Mouse (Mus musculus): Measurements from ENCODE around the gene Prtg.

The Prtg gene

GRCm38 (mm10) chr9:72812091-72812490, 5.4 kb downstream of the Prtg start:
- no peak for DNase-seq

DNA sequence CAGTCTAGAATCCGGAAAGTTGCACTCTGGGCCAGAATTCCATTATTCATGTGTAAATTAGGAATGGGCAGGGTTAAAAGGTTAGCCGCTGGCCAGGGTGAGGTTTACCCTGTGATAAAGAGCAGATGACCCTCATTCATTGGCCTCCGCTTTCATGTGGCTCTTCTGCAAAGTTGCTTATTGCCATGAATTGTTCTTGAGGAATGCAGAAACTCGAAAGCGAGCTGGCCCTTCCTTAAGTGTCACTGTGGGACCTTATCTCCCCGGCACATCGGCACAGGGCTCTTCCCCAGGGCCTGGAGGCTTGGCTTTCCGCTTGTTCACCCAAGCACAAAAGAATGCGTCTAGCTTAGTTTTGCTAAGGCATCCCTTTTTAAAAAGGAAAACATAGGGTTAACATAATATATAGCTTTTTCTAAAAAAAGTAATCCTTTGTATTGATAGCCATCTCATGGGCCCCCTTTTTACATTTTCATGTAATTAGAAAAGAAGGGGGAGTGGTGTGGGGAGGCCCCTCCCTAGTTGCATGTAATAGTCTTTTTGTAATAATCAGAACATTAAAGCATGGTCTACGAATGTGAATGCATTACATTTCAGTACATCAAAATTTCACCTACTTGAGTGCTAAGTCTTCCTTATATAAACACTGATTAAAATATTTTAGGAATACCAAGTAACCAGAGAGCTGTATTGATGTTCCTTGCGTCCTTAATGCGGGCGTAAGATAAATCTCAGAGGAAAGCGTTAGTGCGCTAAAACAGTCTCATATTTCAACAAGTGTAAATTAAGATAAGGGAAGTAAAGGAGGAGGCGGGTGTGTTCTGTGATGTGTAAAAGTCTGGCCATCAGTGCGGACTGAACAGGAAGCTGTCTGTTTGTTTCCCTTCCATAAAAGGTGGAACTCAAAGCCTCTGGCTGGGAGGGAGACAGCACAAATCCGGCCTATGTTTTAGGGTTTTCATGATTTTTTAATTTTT, 6.2 kb downstream of the Prtg start:
- no peak for DNase-seq

DNA sequence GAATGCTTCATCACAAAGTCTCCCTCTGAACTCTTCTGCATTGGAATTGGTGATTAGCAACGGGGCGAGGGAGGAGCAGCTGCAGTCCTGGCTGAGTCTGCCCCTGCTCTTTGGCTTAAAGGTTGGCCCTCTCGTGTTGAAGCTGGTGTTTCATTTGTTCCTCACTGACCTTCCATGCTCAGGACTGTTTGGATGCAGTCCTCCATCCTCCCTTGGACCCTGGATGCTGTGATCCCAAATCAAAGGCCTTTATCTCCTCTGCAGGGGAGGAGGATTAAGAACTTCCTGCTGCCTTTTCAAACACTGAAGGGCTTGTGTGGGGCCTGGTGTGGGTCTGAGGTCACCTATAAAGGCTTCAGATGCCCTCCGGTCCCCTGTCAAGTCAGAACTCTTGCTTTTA, 18.8 kb downstream of the Prtg start:
- DNase-seq = no peak

DNA sequence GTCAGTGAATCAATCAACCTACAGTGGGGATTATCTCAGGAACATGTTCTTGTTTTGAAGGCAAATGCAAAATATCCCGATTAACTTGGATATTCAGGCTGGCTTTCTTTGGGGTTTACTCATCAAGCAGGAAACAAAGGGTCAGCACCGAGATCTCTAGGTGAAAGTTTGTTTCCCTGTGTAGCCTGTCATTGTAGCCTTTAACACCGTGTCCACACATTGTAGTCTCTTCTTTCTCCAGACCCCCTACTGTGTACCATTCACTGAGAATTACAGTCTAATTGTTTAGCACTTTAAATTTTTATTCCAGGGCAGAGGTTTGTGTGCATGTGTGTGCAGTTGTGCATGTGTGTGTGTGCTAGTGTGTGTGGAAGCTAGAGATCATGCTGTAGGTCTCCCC, 19.3 kb downstream of the Prtg start:
- DNase-seq = no peak

- DNase-seq = no peak
Measured at GRCm38 (mm10) chr9:72828616-72829257, 22.1 kb downstream of the Prtg start.

- no peak for DNase-seq
Measured at GRCm38 (mm10) chr9:72833992-72834696, 27.5 kb downstream of the Prtg start.

GRCm38 (mm10) chr9:72835007-72835406, 28.3 kb downstream of the Prtg start:
- DNase-seq = no peak

GRCm38 (mm10) chr9:72836708-72837495, 30.2 kb downstream of the Prtg start:
- DNase-seq = no peak

- no peak for DNase-seq
Measured at GRCm38 (mm10) chr9:72837598-72838160, 31.0 kb downstream of the Prtg start.

DNA sequence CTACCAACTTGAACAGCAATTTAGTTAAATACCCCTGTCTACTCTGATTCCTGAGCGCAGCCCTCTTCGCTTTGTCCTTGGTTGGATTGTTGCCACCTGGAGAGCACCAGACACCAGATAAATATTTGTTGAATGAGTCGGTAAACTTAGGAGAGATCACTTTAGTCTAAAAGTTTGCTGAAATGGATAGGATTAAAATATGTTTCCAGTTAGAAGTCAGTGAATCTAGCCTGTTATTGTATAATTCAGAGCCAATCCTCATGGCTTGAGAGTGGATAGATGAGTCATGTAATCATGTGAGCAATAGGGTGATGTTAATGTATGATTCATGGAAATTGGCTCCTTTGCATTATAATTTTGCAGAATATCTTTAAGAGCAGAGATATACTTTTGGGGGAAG, 31.6 kb downstream of the Prtg start:
- DNase-seq = no peak

GRCm38 (mm10) chr9:72839346-72839990, 32.8 kb downstream of the Prtg start:
- DNase-seq = no peak

DNA sequence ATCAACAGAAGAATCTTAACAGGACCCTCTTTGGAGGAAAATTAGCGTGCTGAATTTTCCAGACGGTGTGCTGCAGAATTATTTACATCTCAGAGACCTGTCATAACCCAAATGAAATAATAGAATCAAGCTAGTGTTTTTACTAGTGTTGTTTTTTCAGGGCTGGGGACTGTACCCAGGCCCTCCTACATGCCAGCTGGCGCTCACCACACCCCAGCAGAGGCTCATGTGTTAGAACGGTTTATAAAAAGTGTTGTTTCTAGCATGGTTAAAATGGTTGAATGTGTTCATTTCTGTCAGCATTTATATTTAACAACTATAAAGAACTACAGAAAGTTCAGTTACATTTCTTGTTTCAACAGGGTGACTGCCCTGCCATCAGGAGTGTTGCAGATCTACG, 37.8 kb downstream of the Prtg start:
- no peak for DNase-seq

DNA sequence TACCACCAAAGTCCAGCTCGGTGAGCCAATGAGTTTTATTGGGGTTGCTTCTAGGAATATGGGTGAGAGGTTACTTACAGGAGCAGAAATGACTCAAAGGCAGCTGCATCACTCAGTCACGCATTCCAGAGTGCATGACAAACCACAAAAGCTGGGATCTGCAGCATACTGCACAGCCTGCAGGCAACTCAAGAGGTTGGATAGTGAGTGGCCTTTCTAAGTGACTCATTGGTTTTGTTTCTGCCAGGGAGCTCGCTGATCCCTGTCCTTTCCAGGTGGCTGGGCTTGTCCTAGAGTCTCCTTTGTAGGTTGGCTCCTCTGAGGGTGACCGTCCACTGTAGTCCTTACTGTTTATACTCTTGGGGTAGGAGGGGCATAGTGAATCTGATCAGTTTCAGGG, 39.5 kb downstream of the Prtg start:
- no peak for DNase-seq

- no peak for DNase-seq
Measured at GRCm38 (mm10) chr9:72851541-72851940, 44.9 kb downstream of the Prtg start.

GRCm38 (mm10) chr9:72851979-72852378, 45.3 kb downstream of the Prtg start:
- DNase-seq = no peak

DNA sequence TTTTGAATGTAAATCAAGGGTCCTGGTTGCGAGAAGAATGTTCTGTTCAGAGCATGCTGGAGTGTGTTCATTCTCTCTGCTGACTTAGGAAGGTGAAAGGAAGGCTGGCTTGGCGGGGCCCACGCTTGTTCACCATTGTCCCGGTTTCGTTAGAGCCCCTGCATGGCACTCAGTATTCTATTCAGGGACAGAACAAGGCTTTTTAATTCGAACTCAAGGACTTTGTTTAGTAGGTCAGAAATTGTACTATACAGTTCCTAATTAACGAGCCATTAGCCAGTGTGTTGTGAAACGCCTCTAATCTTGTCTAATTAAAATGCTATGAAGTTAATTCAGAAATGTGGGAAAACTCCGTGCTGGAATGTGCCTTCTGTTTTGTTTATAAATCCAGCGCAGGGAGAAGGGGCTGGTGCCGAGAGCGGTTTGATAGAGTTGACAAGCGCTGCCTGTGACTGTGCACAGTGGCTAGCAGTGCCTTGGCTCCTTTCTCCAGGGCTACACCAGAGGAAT, 47.1 kb downstream of the Prtg start:
- DNase-seq = no peak

- DNase-seq = no peak
Measured at GRCm38 (mm10) chr9:72856721-72857120, 50.0 kb downstream of the Prtg start.

DNA sequence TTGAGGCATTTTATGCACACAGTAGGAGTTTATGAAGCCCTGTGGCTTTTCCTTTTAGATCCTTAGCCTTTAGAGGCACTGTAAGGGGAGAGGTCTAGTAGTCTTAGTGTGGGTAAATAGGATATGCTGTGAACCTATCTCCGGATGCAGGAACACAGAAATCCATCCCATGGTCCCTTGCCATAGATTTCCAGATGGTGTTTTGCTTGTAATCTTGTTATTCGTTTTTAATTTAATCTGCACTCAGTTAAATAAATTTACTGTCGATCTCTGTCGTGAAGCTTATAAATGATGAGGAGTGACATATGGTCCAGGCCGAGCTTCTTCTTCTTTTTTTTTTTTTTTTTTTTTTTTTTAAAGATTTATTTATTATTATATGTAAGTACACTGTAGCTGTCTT, 54.1 kb downstream of the Prtg start:
- no peak for DNase-seq

GRCm38 (mm10) chr9:72861235-72861634, 54.6 kb downstream of the Prtg start:
- no peak for DNase-seq

DNA sequence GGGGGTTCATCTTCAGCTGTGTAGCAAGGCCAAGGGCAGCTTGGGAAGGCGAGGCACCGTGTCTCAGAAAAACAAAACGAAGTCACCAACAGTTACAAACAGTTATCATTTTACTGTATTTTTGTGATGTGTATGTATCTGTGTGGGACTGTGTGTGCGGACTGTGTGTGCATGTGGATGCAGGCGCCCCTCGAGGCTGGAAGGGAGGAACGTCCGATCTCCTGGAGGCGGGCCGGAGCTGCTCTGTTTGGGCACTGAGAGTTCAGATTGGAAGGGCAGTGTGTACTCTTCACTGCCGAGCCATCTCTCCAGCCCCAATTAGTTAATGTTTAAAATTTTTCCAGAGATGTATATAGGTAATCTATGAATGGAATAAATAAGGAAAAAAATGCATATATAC, 55.5 kb downstream of the Prtg start:
- no peak for DNase-seq

GRCm38 (mm10) chr9:72862955-72863354, 56.3 kb downstream of the Prtg start:
- no peak for DNase-seq

DNA sequence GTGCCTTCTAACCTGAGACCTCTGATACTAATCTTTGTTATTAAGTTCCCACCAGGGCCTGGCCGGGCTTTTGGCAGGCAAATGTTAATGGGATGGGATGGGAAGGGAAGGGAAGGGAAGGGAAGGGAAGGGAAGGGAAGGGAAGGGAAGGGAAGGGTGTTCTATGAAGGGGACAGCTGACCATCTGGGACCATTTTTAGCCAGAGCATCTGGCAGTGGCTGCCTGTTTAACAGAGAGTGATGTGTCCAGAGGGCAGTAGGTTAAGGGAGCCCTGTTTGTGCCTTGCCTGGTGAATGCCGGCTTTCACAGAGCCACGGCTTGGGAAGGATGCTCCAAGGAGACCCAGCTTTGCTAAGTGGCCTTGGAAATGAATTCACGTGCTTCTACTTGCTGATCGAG, 57.1 kb downstream of the Prtg start:
- DNase-seq = no peak

Data from thymus, postnatal 4 days (tissue).